Mouse (Mus musculus): ENCODE results near the gene Zp3.

Zp3 gene

DNA sequence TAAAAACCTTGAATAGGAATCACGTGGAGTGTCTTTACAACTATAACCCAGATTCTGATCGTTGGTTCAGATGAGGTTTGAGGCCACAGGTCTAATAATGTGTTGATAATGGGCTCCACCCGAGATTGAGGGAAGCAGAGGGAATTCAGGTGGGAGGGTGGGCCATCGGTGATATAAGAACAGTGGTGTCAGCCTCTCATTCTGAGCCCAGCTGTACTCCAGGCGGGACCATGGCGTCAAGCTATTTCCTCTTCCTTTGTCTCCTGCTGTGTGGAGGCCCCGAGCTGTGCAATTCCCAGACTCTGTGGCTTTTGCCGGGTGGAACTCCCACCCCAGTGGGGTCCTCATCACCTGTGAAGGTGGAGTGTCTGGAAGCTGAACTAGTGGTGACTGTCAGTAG, at the start of gene Zp3:
Zp3 (plus strand) TSS at position 196 of the 400 bp plus-strand sequence.
- no peak for DNase-seq (ENCODE audit: low spot score in 2 of 2)

DNA sequence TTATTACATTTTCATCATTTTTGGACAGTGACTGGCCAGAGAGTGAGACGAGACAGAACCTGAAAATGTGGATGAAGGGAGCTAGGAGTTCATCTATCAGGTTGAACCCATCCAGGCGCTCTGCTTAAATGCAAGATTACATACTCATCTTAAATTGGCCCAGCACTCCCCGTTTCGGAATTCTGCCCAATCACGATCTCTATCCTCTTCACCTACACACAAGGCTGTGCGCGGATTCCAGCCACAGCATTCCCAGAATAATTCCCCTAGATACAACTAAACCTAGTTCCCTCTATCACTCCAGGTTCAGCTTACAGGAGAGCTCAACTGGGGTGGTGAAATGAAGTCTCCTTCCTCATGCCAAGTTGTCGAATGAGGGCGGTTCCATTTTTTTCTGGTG, 48.4 kb upstream of the Zp3 start:
- DNase-seq (ENCODE audit: low spot score in 2 of 2), result peak in 1 of 2 experiments; percentile 70

DNA sequence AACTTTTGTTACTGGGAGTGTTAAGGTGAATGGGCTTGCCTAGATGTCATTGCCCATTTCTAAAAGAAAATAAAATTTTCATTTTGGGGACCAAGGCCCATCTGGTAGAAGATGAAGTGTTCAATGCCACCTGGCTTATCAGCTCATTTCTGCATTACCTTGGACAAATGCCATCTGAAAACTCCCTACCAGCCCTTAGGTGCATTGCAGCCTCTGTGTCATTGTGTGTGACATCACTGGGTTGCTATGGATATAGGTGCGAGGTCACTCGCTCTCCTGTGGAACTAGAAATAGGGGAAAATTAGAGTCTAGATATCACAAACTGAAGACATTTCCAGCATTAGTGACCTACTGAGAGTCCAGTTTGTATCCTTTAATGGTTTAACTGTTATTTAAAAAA, 47.5 kb upstream of the Zp3 start:
- no peak for DNase-seq (ENCODE audit: low spot score in 2 of 2)

GRCm38 (mm10) chr5:135933222-135933899, 46.5 kb upstream of the Zp3 start:
- no peak for DNase-seq (ENCODE audit: low spot score in 2 of 2)

- DNase-seq (ENCODE audit: low spot score in 2 of 2), result peak; percentile 68 to 71
Observed at GRCm38 (mm10) chr5:135933900-135934441, 45.9 kb upstream of the Zp3 start.

DNA sequence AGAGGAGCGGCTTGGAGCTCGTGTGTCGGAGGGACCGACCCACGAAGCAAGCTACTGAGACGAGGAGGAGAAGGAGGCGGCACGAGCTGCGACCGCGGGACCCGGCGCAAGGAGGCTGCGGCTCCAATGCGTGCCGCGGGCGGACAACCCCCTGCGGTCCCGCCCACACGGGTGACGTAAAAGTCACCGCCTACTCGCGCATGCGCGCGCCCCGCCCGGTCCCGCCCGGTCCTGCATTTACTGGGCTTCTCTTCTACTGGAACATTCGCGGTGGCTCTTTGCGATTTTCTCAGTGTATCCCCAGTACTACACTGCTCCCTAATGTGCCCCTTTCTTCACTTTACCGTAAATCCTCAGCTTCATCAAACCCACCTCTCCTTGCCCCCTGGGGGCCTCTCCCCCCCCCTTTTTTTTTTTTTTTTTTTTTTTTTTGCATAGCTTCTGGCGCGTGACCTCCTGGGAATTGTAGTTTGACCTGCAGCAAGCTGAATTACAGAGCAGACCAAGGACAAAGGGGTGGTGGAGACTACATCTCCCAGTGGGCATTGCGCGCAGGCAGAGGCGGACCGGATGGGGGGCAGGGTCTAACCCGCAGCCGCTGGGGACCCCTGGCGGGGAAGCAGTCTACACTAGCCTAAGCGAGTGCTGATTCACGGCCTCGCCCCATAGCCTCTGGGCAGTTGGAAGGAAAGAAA, 45.3 kb upstream of the Zp3 start, which contains the start of gene Ywhag:
Ywhag (minus strand) TSS at position 136 of the 695 bp plus-strand sequence.
- peak; percentile 96 to 98 for DNase-seq (ENCODE audit: low spot score in 2 of 2)

DNA sequence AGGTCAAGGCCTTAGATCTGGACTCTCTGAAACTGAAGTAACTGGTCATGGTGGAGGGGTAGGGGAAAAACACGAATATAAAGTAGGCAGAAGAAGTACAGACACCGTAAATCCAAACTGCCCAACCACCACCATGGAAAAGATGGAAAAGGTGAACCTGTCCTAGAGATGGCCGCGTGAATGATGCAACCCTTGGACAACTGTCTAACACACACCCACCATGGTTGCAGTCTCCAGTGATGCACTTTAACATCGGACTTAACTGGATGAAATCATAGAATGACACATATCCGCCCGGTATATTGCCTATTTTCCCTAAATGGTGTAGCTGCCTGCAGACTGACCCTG, 44.7 kb upstream of the Zp3 start:
- DNase-seq (ENCODE audit: low spot score in 2 of 2), result no peak

- DNase-seq (ENCODE audit: low spot score in 2 of 2), result no peak
Observed at GRCm38 (mm10) chr5:135935641-135936190, 44.2 kb upstream of the Zp3 start.

- no peak for DNase-seq (ENCODE audit: low spot score in 2 of 2)
Observed at GRCm38 (mm10) chr5:135940587-135940986, 39.3 kb upstream of the Zp3 start.

- no peak for DNase-seq (ENCODE audit: low spot score in 2 of 2)
Observed at GRCm38 (mm10) chr5:135942710-135943109, 37.2 kb upstream of the Zp3 start.

- no peak for DNase-seq (ENCODE audit: low spot score in 2 of 2)
Observed at GRCm38 (mm10) chr5:135945916-135946408, 33.9 kb upstream of the Zp3 start.

DNA sequence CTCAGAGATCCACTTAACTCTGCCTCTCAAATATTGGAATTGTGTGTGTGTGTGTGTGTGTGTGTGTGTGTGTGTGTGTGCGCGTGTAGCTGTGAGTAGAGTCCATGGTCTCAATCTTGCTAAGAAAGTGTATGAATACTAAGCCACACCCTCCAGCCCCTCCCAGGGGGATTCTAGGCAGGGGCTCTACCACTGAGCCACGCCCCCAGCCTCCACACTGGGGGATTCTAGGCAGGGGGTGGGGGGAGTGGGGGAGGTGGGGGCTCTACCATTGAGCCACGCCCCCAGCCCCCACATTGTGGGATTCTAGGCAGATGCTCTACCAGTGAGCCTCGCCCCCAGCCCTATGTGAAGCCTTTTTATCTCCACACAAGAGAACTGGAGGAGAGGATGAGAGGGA, 33.3 kb upstream of the Zp3 start:
- no peak for DNase-seq (ENCODE audit: low spot score in 2 of 2)

GRCm38 (mm10) chr5:135950710-135951412, 29.0 kb upstream of the Zp3 start:
- no peak for DNase-seq (ENCODE audit: low spot score in 2 of 2)

- no peak for DNase-seq (ENCODE audit: low spot score in 2 of 2)
Observed at GRCm38 (mm10) chr5:135951660-135952059, 28.2 kb upstream of the Zp3 start.

DNA sequence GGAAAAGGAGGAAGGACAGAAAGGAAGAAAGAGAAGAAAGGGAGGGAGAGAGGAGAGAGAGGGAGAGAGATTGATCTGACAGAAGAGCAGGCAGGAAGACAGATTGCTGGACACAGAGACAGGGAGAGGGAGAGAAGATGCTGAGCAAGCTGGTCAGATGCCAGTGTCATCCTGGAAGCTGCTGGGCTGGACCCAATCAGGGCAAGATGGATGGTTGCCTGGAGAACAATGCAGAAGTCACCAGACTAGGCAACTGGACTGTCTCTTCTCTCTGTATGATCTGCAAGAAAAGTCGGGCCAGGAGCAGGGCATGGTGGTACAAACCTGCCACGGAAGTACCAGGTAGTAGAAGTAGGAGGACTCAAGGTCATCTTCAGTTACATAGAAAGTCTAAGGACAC, 27.1 kb upstream of the Zp3 start:
- DNase-seq (ENCODE audit: low spot score in 2 of 2), result no peak

DNA sequence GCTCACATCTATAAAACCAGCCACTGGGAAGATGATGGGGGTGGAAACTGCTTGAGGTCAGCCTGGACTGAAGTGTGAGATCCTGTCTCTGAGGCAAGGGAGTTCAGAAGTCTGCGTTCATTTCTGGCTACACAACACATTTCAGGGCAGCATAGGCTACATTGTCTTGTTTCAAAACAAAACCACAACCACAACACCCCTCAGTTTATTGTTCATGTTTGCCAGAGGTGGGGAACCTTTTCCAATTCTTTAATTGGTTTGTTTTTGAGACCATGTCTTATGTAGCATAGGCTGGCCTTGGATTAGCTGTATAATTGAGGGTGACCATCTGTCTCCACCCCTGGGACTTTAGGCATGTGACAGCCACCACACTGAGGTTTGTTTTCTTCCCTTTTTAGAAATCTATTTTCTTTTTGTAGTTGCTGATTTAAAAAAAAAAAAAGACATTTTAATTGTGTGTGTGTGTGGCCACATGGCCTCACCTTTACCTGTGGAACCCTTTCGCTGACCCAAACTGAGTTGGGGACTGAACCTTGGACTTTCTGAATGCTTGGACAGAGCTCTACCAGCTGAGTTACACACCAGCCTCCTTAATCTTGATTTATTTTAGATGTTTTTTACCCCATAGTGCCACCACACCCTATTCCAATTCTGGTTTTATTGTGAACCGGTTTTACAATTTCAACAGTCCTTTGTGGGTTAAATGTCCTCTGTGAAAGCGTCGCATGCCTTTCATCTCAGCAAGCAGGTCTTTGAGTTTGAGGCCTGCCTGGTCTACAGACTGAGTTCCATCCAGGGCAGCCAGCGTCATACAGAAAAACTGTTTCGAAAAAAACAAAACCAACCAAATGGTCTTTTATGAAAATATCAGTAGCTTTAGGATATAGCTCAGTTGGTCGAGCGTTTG, 23.3 kb upstream of the Zp3 start:
- no peak for DNase-seq (ENCODE audit: low spot score in 2 of 2)

GRCm38 (mm10) chr5:135957207-135957974, 22.5 kb upstream of the Zp3 start:
- DNase-seq (ENCODE audit: low spot score in 2 of 2), result peak; percentile 88 to 94

GRCm38 (mm10) chr5:135958367-135958766, 21.5 kb upstream of the Zp3 start:
- DNase-seq (ENCODE audit: low spot score in 2 of 2), result no peak

GRCm38 (mm10) chr5:135959911-135960310, 20.0 kb upstream of the Zp3 start:
- DNase-seq (ENCODE audit: low spot score in 2 of 2), result no peak
